Mouse (Mus musculus) MEL (cell line): ENCODE measurements around the gene C730034F03Rik. TPM values are rescaled to one million over a fixed set of nuclear protein-coding genes. Genes with fewer than 3 reads are reported as not detected.
A peak's percentile ranks its signal among the peaks of the same experiment; 100 is the strongest.

Experiments
- DNase-seq: peaks from one replicate; pipeline ENCODE4 v3.0.0; 2011; ENCODE audit warnings: low read depth, low spot score
- H3K27ac ChIP-seq: 2 replicates; pipeline ENCODE4 v1.5.1; 2012; ENCODE audit warnings: low read depth, mild to moderate bottlenecking, control low read depth, low read length, moderate library complexity; ENCODE audit not compliant: control insufficient read depth
- H3K27me3 ChIP-seq, 2 experiments: fragments of 150-350 bp in 1 of 2; sonication (generic) in 1 of 2; 2 replicates each; pipeline ENCODE4 v1.6.1; 2012; ENCODE audit warnings: low read length in 2 of 2, mild to moderate bottlenecking in 2 of 2, improper control_type of control experiment in 1 of 2, moderate library complexity in 1 of 2; ENCODE audit not compliant: insufficient read depth in 2 of 2, control insufficient read depth in 1 of 2
- H3K36me3 ChIP-seq, 2 experiments: 2 replicates each; pipeline ENCODE4 v1.6.1; 2012 to 2014; ENCODE audit warnings: low read length in 2 of 2, improper control_type of control experiment in 1 of 2, inconsistent platforms in 1 of 2, mild to moderate bottlenecking in 1 of 2; ENCODE audit not compliant: insufficient read depth in 2 of 2, control insufficient read depth in 1 of 2
- H3K4me1 ChIP-seq, 2 experiments: fragments of 150-350 bp in 1 of 2; sonication (generic) in 1 of 2; 2 replicates each; pipeline ENCODE4 v1.6.1; 2012; ENCODE audit warnings: low read length in 2 of 2, improper control_type of control experiment in 1 of 2, mild to moderate bottlenecking in 1 of 2; ENCODE audit not compliant: insufficient read depth in 2 of 2, control insufficient read depth in 1 of 2
- H3K4me3 ChIP-seq, 2 experiments: fragments of 150-350 bp in 1 of 2; sonication (generic) in 1 of 2; 2 replicates each; pipeline ENCODE4 v1.5.1; 2012; ENCODE audit warnings: low read depth in 2 of 2, low read length in 2 of 2, mild to moderate bottlenecking in 2 of 2, moderate library complexity in 2 of 2, control low read depth in 1 of 2, improper control_type of control experiment in 1 of 2; ENCODE audit not compliant: control insufficient read depth in 1 of 2, insufficient read depth in 1 of 2
- H3K79me2 ChIP-seq: 2 replicates; pipeline ENCODE4 v1.6.1; 2012; ENCODE audit warnings: mild to moderate bottlenecking, low read length, moderate library complexity; ENCODE audit not compliant: control insufficient read depth, poor library complexity, insufficient read depth
- H3K9ac ChIP-seq: 2 replicates; pipeline ENCODE4 v1.6.1; 2012; ENCODE audit warnings: low read depth, mild to moderate bottlenecking, control low read depth, low read length, moderate library complexity; ENCODE audit not compliant: control insufficient read depth, poor library complexity, severe bottlenecking
- H3K9me3 ChIP-seq: fragments of 150-350 bp; sonication (generic); replicated peaks from 2 replicates; pipeline ENCODE4 v1.6.1; 2012; ENCODE audit warnings: mild to moderate bottlenecking, low read length, improper control_type of control experiment, moderate library complexity; ENCODE audit not compliant: insufficient read depth
- CTCF ChIP-seq, 3 experiments: IDR thresholded peaks in 2 of 3; conservative IDR thresholded peaks in 1 of 3; 2 replicates each; pipeline ENCODE4 v1.5.1; 2011 to 2012; ENCODE audit warnings: low read length in 3 of 3, low read depth in 2 of 3, mild to moderate bottlenecking in 2 of 3, improper control_type of control experiment in 1 of 3, inconsistent platforms in 1 of 3, mixed read lengths in 1 of 3, moderate library complexity in 1 of 3; ENCODE audit not compliant: control insufficient read depth in 1 of 3, insufficient read depth in 1 of 3, poor library complexity in 1 of 3, severe bottlenecking in 1 of 3
- GATA1 ChIP-seq: IDR thresholded peaks from 2 replicates; pipeline ENCODE4 v1.6.1; 2011; ENCODE audit warnings: low read depth, low read length, improper control_type of control experiment
- MXI1 ChIP-seq: IDR thresholded peaks from 2 replicates; pipeline ENCODE4 v1.6.1; 2011; ENCODE audit warnings: mild to moderate bottlenecking, low read depth, low read length, improper control_type of control experiment
- NRF1 ChIP-seq: IDR thresholded peaks from 2 replicates; pipeline ENCODE4 v1.6.1; 2014; ENCODE audit warnings: low read depth, mild to moderate bottlenecking, inconsistent platforms, low read length, improper control_type of control experiment, moderate library complexity; ENCODE audit not compliant: poor library complexity, insufficient read depth, severe bottlenecking
- POLR2A ChIP-seq, 2 experiments: IDR thresholded peaks; 2 replicates each; pipeline ENCODE4 v1.6.1; 2011 to 2012; ENCODE audit warnings: low read length in 2 of 2, mild to moderate bottlenecking in 2 of 2, control low read depth in 1 of 2, improper control_type of control experiment in 1 of 2, low read depth in 1 of 2, moderate library complexity in 1 of 2; ENCODE audit not compliant: control insufficient read depth in 1 of 2, insufficient read depth in 1 of 2, poor library complexity in 1 of 2
- POLR2AphosphoS2 ChIP-seq: IDR thresholded peaks from 2 replicates; pipeline ENCODE4 v1.6.1; 2011; ENCODE audit warnings: low read length, improper control_type of control experiment
- RCOR1 ChIP-seq: IDR thresholded peaks from 2 replicates; pipeline ENCODE4 v1.6.1; 2012; ENCODE audit warnings: low read depth, mild to moderate bottlenecking, inconsistent platforms, low read length, improper control_type of control experiment
- SIN3A ChIP-seq: IDR thresholded peaks from 2 replicates; pipeline ENCODE4 v1.6.1; 2012; ENCODE audit warnings: low read length, improper control_type of control experiment, inconsistent platforms
- USF1 ChIP-seq: IDR thresholded peaks from 2 replicates; pipeline ENCODE4 v1.6.1; 2014; ENCODE audit warnings: low read depth, mild to moderate bottlenecking, inconsistent platforms, low read length, improper control_type of control experiment, moderate library complexity
- polyA plus RNA-seq, 2 experiments: library from polyadenylated mRNA; stranded (reverse) in 1 of 2; unstranded in 1 of 2; fragments of >175 nt in 1 of 2; fragments of >200 nt in 1 of 2; gene quantifications; 2 replicates each; pipeline versions ENCODE4 v1.2.1 to v1.2.4; 2012; ENCODE audit warnings: low replicate concordance in 2 of 2, low read depth in 1 of 2; ENCODE audit not compliant: insufficient read length in 2 of 2, insufficient read depth in 1 of 2, missing spikeins in 1 of 2
- total RNA-seq: library from RNA; depleted of rRNA; stranded (reverse); fragments of 300-350 nt; gene quantifications from 2 replicates; pipeline ENCODE4 v1.2.3, GENCODE M21; 2012

The C730034F03Rik gene
- total and polyA plus RNA-seq, 3 experiments, result 1.6 to 2.5 TPM; not detected in 1

DNA sequence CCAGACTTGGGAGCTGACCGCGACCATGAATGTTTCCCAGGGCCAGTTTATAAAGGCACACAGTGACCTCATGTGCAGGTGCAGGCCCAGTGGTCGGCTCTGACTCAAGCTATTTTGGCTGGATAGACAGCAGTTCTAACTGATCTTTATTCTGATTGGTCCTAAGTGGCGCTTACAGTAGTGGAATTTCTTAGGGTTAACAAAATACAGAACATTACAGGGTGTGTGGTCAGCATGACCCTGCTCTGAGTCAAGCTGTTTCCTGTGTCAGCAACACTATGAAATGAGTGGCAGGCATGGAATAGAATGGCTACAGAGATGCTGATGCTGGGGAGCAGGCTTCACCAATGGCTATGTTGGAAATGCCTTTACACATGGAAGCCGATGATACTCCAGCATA, 6.5 kb downstream of the C730034F03Rik start:
- no peaks in the 10 kb centered on the region for H3K79me2 ChIP-seq
- no peak for TF ChIP-seq RCOR1
- TF ChIP-seq NRF1, result no peak
- TF ChIP-seq, all 39 proteins: peak for 0
- H3K9me3 ChIP-seq, result no peaks in the 10 kb centered on the region
- H3K9ac ChIP-seq, result no peak overlapping the region
- DNase-seq, result no peak
- no peak overlapping the region for H3K27ac ChIP-seq
- H3K36me3 ChIP-seq, result peaks cover 0 to 3% of the 10 kb centered on the region in 2 experiments; a peak in 1 of 4 replicates
- 0 out of 4 replicates have a peak, but pooled peaks cover 0 to 4% of the 10 kb centered on the region in 2 experiments for H3K4me1 ChIP-seq
- H3K4me3 ChIP-seq, result no peak overlapping the region
- H3K27me3 ChIP-seq, result peaks cover 0 to 2% of the 10 kb centered on the region in 2 experiments; a peak in 2 of 4 replicates

DNA sequence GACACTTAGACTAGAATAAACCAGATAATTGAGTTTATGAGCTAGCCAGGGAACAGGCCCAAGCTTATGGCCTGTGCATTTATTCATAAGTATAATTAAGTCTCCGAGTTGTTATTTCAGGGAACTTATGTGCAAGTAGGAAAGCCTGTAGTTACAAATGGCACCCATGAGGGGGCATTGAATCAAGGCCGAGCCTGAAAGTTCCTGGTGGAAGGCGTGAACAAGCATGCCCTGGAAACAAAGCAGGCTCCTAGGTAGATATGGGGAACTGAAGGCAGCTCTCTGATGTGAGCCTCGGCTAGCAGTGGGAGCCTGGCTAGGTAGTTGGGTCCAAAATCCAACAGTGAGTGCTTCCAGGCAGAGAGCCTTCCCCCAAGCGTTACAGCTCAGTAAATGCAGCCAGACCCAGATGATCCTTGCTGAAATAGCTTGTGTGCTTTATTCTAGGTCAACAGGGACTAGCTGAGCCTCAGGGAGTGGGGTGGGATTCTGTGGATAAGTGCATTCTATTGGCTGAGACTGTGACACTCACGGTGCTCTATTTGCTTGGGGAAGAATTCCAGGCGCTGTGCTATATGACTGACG, 13.2 kb downstream of the C730034F03Rik start:
- no peaks in the 10 kb centered on the region for H3K36me3 ChIP-seq

DNA sequence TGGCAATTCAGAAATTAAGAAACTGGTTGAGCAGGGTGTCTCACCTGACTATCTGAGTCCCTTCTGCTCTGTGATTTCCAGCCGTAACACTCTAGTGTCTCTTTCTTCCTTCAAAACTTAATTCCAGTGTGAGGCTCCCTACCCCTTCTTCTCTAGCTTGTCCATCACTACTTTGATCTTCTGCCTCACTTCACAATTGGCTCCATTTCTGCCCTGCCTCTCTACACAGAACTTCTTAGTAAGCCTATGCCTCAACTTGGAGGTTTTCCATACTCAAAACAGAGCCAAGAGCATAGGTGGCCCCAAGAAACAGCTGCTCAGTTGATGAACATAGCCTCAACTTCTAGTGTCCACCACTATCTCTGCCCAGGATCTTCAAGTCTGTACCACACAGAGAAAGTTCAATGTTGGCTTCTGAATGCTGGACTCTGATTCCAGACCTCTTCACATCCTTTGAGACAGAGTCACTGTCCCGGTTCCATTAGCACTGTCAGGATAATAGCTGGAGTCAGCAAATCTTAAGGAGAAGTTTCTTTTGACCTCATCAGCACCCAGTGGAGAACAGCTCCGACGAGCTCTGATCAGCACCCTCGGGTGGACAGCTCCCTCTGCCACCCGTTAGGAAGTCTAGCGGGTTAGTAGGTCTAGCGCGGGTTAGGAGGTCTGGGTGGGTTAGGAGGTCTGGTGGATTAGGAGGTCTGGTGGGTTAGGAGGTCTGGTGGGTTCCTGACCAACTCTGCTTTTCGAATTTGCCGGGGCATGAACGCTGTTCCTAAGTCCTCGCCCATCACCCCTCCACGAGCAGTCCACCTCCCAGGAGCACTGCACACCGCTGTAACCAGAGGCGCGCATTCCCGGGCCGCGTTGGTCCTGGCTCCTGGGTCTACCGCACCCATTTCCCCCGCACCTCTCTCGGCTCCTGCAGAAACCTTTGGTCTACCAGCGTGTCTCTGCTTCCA, 23.8 kb downstream of the C730034F03Rik start:
- no peak overlapping the region for H3K27ac ChIP-seq
- H3K4me1 ChIP-seq, result no peaks in the 10 kb centered on the region
- DNase-seq, result peak; percentile 76
- H3K9me3 ChIP-seq, result no peaks in the 10 kb centered on the region
- peaks cover 2 to 6% of the 10 kb centered on the region in 2 experiments; a peak in 3 of 4 replicates for H3K27me3 ChIP-seq
- H3K9ac ChIP-seq, result no peak overlapping the region
- TF ChIP-seq GATA1, result 0 out of 2 replicates have a peak, but pooled peaks have one; percentile 25
- no peak for TF ChIP-seq USF1
- no peak for TF ChIP-seq POLR2AphosphoS2
- TF ChIP-seq SIN3A, result peak; percentile 98
- peak; percentile 84 for TF ChIP-seq MXI1
- no peaks in the 10 kb centered on the region for H3K36me3 ChIP-seq
- H3K79me2 ChIP-seq, result no peaks in the 10 kb centered on the region
- no peak overlapping the region for H3K4me3 ChIP-seq

More for the DNA sequence above, 13.2 kb downstream of the C730034F03Rik start:
- no peak for TF ChIP-seq POLR2A (IDR thresholded peaks at IDR 0.05; ENCODE audit: control insufficient read depth in 1 of 2, insufficient read depth in 1 of 2, low read depth in 1 of 2, low read length in 2 of 2, poor library complexity in 1 of 2)
- TF ChIP-seq CTCF (IDR thresholded peaks at IDR 0.05 in 2 of 3, conservative IDR thresholded peaks at IDR 0.05 in 1 of 3; ENCODE audit: control insufficient read depth in 1 of 3, insufficient read depth in 1 of 3, low read depth in 2 of 3, low read length in 3 of 3, poor library complexity in 1 of 3, severe bottlenecking in 1 of 3), result peak in 2 of 3 experiments; percentile 15 to 19; a peak in 1 of 6 replicates
- H3K9me3 ChIP-seq, result no peaks in the 10 kb centered on the region
- peaks cover 6 to 8% of the 10 kb centered on the region in 2 experiments for H3K27me3 ChIP-seq
- no peaks in the 10 kb centered on the region for H3K79me2 ChIP-seq
- DNase-seq, result peak; percentile 37
- no peak overlapping the region for H3K27ac ChIP-seq
- H3K4me3 ChIP-seq, result no peak overlapping the region
- H3K9ac ChIP-seq, result no peak overlapping the region
- H3K4me1 ChIP-seq, result no peaks in the 10 kb centered on the region
